Mouse (Mus musculus): ENCODE data around the gene Psap. TPM values are rescaled to one million over a fixed set of nuclear protein-coding genes. Genes with fewer than 3 reads are reported as not detected.
A peak's percentile ranks its signal among the peaks of the same experiment; 100 is the strongest.

The Psap gene
- total RNA-seq, 2 experiments from 2014 or later, result 1,489 to 1,662 TPM

GRCm38 (mm10) chr10:60334583-60334982, 57.2 kb downstream of the Psap start:
- intact Hi-C loops (cut with DNase I), result no loop called here

GRCm38 (mm10) chr10:60335021-60335420, 57.6 kb downstream of the Psap start:
- no peak for DNase-seq (ENCODE audit: low spot score in 2 of 2)
- intact Hi-C loops (cut with DNase I), result no loop called here

More at GRCm38 (mm10) chr10:60334583-60334982, 57.2 kb downstream of the Psap start:
- DNase-seq (ENCODE audit: low spot score in 2 of 2), result no peak

GRCm38 (mm10) chr10:60341528-60341927, 64.1 kb downstream of the Psap start:
- intact Hi-C loops (cut with DNase I), result no loop called here
- DNase-seq (ENCODE audit: low spot score in 2 of 2), result no peak

- DNase-seq (ENCODE audit: low spot score in 2 of 2), result no peak
- intact Hi-C loops (cut with DNase I), result no loop called here
Observed at GRCm38 (mm10) chr10:60344111-60344510, 66.7 kb downstream of the Psap start.

- intact Hi-C loops (cut with DNase I), result loop anchor here (5.0 kb wide), 1 partner anchor 61 kb away; no protein-coding TSS in a partner anchor
- no peak for DNase-seq (ENCODE audit: low spot score in 2 of 2)
Observed at GRCm38 (mm10) chr10:60346056-60346455, 68.6 kb downstream of the Psap start.

GRCm38 (mm10) chr10:60346701-60347405, 69.4 kb downstream of the Psap start, which contains the start of gene Vsir:
TSS of gene Vsir (plus strand) at chr10:60346851.
- DNase-seq (ENCODE audit: low spot score in 2 of 2), result peak; percentile 52 to 59
- intact Hi-C loops (cut with DNase I), result loop anchor here (5.0 kb wide), 1 partner anchor 60 kb away; no protein-coding TSS in a partner anchor

GRCm38 (mm10) chr10:60347768-60348610, 70.6 kb downstream of the Psap start:
- DNase-seq (ENCODE audit: low spot score in 2 of 2), result no peak
- intact Hi-C loops (cut with DNase I), result loop anchor here (5.0 kb wide), 1 partner anchor 59 kb away; no protein-coding TSS in a partner anchor

GRCm38 (mm10) chr10:60349056-60349455, 71.6 kb downstream of the Psap start:
- DNase-seq (ENCODE audit: low spot score in 2 of 2), result no peak
- intact Hi-C loops (cut with DNase I), result loop anchor here (5.0 kb wide), 1 partner anchor 58 kb away; no protein-coding TSS in a partner anchor

- intact Hi-C loops (cut with DNase I), result loop anchor here (5.0 kb wide), 1 partner anchor 58 kb away; no protein-coding TSS in a partner anchor
- DNase-seq (ENCODE audit: low spot score in 2 of 2), result no peak
Observed at GRCm38 (mm10) chr10:60349644-60350043, 72.2 kb downstream of the Psap start.

GRCm38 (mm10) chr10:60350077-60350804, 72.8 kb downstream of the Psap start:
- DNase-seq (ENCODE audit: low spot score in 2 of 2), result no peak
- intact Hi-C loops (cut with DNase I), result no loop called here

GRCm38 (mm10) chr10:60350805-60351167, 73.4 kb downstream of the Psap start:
- intact Hi-C loops (cut with DNase I), result no loop called here

GRCm38 (mm10) chr10:60351248-60351647, 73.8 kb downstream of the Psap start:
- no peak for DNase-seq (ENCODE audit: low spot score in 2 of 2)
- intact Hi-C loops (cut with DNase I), result no loop called here

More at GRCm38 (mm10) chr10:60350805-60351167, 73.4 kb downstream of the Psap start:
- DNase-seq (ENCODE audit: low spot score in 2 of 2), result peak; percentile 44 to 72

GRCm38 (mm10) chr10:60351761-60352455, 74.5 kb downstream of the Psap start:
- no peak for DNase-seq (ENCODE audit: low spot score in 2 of 2)
- intact Hi-C loops (cut with DNase I), result no loop called here

Other genes with a start within 250 kb of the Psap start
- gene Spock2, start 171.4 kb upstream of the Psap start, total RNA-seq (2021), result 100 to 1,000 TPM; 562 to 569 TPM
- gene Chst3, start 58.4 kb upstream of the Psap start, total RNA-seq (2021), result 1 to 10 TPM; 1.6 to 2.2 TPM
- 10 to 100 TPM; 25.2 to 27.8 TPM for gene Vsir, start 69.2 kb downstream of the Psap start, total RNA-seq (2021)
- gene Gm17455, start 122.1 kb downstream of the Psap start, total RNA-seq (2021), result not detected